Mouse (Mus musculus): Measurements from ENCODE around the gene Lmnb2.

- TF ChIP-seq EP300 (IDR thresholded peaks at IDR 0.05; ENCODE audit: insufficient read depth, low read depth, low read length) (peak; percentile 82), CTCF (IDR thresholded peaks at IDR 0.05) (no peak)
These were observed 17.5 kb downstream of the Lmnb2 start, which contains the start of gene Timm13 for GRCm38 (mm10) chr10:80900318-80901247.
